Mouse (Mus musculus): ENCODE results near the gene Adamts15. TPM values are rescaled to one million over a fixed set of nuclear protein-coding genes. Genes with fewer than 3 reads are reported as not detected.

The Adamts15 gene
- total and polyA plus RNA-seq, 2 experiments from 2014 or later, result 2.5 to 10.9 TPM

- ATAC-seq (no peak), DNase-seq (no peak)
- no peaks in the 10 kb centered on the region for H3K36me3 ChIP-seq (ENCODE audit: insufficient read depth)
- H3K4me2 ChIP-seq (ENCODE audit: low read depth), result no peak overlapping the region
- H3K4me1 ChIP-seq (ENCODE audit: insufficient read depth), result no peaks in the 10 kb centered on the region
- no peaks in the 10 kb centered on the region for H3K27me3 ChIP-seq (ENCODE audit: insufficient read depth, low read length)
- H3K9ac ChIP-seq, result no peak overlapping the region
- no peaks in the 10 kb centered on the region for H3K9me3 ChIP-seq (ENCODE audit: low read length)
- no peak for TF ChIP-seq CTCF (IDR thresholded peaks at IDR 0.05; ENCODE audit: low read depth)
- H3K27ac ChIP-seq (ENCODE audit: low read depth, low read length), result no peak overlapping the region
- 92% methylated on average over 10 of the region's 10 CpGs for WGBS
- H3K4me3 ChIP-seq (ENCODE audit: low read depth, low read length), result no peak overlapping the region
Observed at GRCm38 (mm10) chr9:30905861-30906260, 16.4 kb downstream of the Adamts15 start.

DNA sequence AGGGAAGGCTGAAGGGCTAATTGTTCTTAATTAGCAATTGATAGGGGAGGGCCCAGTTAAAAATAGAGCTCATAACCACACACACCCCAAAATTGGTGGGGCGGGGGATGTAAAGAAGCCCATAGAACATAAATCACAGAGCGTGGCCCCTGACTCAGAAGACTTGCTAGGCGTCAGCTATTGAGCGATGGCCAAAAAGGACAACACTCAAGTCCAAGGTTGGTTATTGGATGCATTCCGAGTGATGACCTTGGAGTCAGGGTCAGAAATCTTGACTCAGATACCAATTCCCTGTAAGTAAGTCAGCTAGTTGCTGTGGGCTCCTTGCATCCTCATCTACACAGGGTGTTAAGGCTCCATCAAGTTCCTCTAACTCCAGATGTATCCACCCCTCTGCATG lies 19.0 kb downstream of the Adamts15 start:
- Histone ChIP-seq H3K4me2 (ENCODE audit: low read depth) (no peak overlapping the region), H3K27ac (ENCODE audit: low read depth, low read length) (no peak overlapping the region), H3K9ac (no peak overlapping the region), H3K27me3 (ENCODE audit: insufficient read depth, low read length) (no peaks in the 10 kb centered on the region), H3K4me3 (ENCODE audit: low read depth, low read length) (no peak overlapping the region), H3K4me1 (ENCODE audit: insufficient read depth) (no peaks in the 10 kb centered on the region), H3K9me3 (ENCODE audit: low read length) (no peaks in the 10 kb centered on the region), H3K36me3 (ENCODE audit: insufficient read depth) (no peaks in the 10 kb centered on the region)
- DNase-seq, result no peak
- no peak for TF ChIP-seq CTCF (IDR thresholded peaks at IDR 0.05; ENCODE audit: low read depth)
- WGBS, result 96% methylated on average over 5 of the region's 5 CpGs
- no peak for ATAC-seq

DNA sequence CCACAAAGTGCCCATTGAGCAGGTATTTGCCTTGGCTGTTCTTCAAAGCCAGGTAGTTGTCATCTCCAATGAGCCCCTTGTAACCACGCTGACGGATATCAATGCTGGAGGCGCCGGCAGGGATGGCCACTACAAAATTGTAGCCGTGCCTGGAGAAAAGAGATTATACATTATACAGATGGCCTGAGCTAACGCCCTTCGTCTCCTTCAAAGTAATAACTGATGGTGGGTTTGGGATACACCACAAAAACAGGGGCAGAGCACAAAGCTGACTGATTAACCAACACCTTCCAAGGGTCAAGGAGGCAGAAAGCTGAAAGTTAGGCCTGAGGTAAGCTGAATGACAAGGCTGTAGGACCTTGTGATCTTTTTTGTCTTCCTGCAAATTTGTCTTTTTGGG lies 19.6 kb downstream of the Adamts15 start:
- H3K4me2 ChIP-seq (ENCODE audit: low read depth), result no peak overlapping the region
- H3K4me3 ChIP-seq (ENCODE audit: low read depth, low read length), result no peak overlapping the region
- WGBS, result 97% methylated on average over 7 of the region's 7 CpGs
- no peaks in the 10 kb centered on the region for H3K4me1 ChIP-seq (ENCODE audit: insufficient read depth)
- no peaks in the 10 kb centered on the region for H3K36me3 ChIP-seq (ENCODE audit: insufficient read depth)
- TF ChIP-seq CTCF (IDR thresholded peaks at IDR 0.05; ENCODE audit: low read depth), result no peak
- DNase-seq (no peak), ATAC-seq (no peak)
- no peak overlapping the region for H3K27ac ChIP-seq (ENCODE audit: low read depth, low read length)
- H3K9me3 ChIP-seq (ENCODE audit: low read length), result no peaks in the 10 kb centered on the region
- H3K27me3 ChIP-seq (ENCODE audit: insufficient read depth, low read length), result no peaks in the 10 kb centered on the region
- H3K9ac ChIP-seq, result no peak overlapping the region

GRCm38 (mm10) chr9:30902152-30902551 lies 20.1 kb downstream of the Adamts15 start:
- ATAC-seq, result no peak
- no peak overlapping the region for H3K9ac ChIP-seq
- no peak for DNase-seq
- H3K36me3 ChIP-seq (ENCODE audit: insufficient read depth), result no peaks in the 10 kb centered on the region
- TF ChIP-seq CTCF (IDR thresholded peaks at IDR 0.05; ENCODE audit: low read depth), result no peak
- 95% methylated on average over 19 of the region's 19 CpGs for WGBS
- no peak overlapping the region for H3K27ac ChIP-seq (ENCODE audit: low read depth, low read length)
- H3K27me3 ChIP-seq (ENCODE audit: insufficient read depth, low read length), result no peaks in the 10 kb centered on the region
- H3K9me3 ChIP-seq (ENCODE audit: low read length), result no peaks in the 10 kb centered on the region
- H3K4me1 ChIP-seq (ENCODE audit: insufficient read depth), result no peaks in the 10 kb centered on the region
- no peak overlapping the region for H3K4me3 ChIP-seq (ENCODE audit: low read depth, low read length)
- no peak overlapping the region for H3K4me2 ChIP-seq (ENCODE audit: low read depth)

DNA sequence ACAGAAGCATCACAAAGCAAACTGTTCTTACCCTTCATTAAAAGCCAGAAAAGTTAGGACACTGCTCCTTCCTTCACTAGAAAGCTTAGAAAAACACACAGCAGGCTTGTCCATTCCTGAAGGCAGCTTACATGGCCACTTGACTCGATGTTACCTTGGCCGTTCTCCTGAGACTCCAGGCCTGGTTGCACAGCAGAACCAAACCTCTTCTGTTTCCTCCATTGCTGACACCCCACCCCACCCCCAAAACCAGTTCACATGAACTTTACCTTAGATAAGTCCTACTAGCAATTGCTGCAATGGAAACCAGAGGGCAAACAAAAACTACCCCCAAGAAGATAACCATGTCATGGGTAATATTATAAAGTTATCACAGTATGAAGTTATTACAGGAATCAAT lies 25.1 kb downstream of the Adamts15 start:
- Histone ChIP-seq H3K27me3 (ENCODE audit: insufficient read depth, low read length) (no peaks in the 10 kb centered on the region), H3K4me3 (ENCODE audit: low read depth, low read length) (no peak overlapping the region), H3K9me3 (ENCODE audit: low read length) (no peaks in the 10 kb centered on the region), H3K4me1 (ENCODE audit: insufficient read depth) (no peaks in the 10 kb centered on the region), H3K27ac (ENCODE audit: low read depth, low read length) (no peak overlapping the region), H3K9ac (no peak overlapping the region), H3K36me3 (ENCODE audit: insufficient read depth) (no peaks in the 10 kb centered on the region), H3K4me2 (ENCODE audit: low read depth) (no peak overlapping the region)
- no peak for DNase-seq
- WGBS, result 84% methylated on average over 2 of the region's 2 CpGs
- TF ChIP-seq CTCF (IDR thresholded peaks at IDR 0.05; ENCODE audit: low read depth), result no peak
- no peak for ATAC-seq

DNA sequence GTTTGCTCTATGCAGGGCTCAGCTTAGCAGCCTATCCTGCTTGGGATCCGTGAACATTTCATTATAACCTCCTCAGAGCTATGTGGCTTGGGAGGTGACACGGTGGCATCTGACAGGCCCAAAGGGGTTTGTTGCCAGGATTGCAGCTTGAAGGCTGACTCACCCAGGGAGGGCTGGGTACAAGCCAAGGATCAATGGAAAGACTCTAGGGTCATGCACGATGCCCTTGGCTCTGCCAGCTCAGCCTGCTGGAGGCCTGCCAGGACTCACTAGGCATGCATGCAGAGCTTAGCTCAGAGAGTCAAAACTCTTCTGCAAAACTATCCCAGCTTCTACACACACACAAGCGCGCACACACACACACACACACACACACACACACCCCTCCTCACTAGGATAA lies 25.5 kb downstream of the Adamts15 start:
- no peak overlapping the region for H3K9ac ChIP-seq
- TF ChIP-seq CTCF (IDR thresholded peaks at IDR 0.05; ENCODE audit: low read depth), result no peak
- H3K36me3 ChIP-seq (ENCODE audit: insufficient read depth), result no peaks in the 10 kb centered on the region
- no peak overlapping the region for H3K27ac ChIP-seq (ENCODE audit: low read depth, low read length)
- H3K4me3 ChIP-seq (ENCODE audit: low read depth, low read length), result no peak overlapping the region
- ATAC-seq (0 out of 2 replicates have a peak, but pooled peaks have one; percentile 10), DNase-seq (peak; percentile 51)
- no peaks in the 10 kb centered on the region for H3K9me3 ChIP-seq (ENCODE audit: low read length)
- no peaks in the 10 kb centered on the region for H3K4me1 ChIP-seq (ENCODE audit: insufficient read depth)
- H3K27me3 ChIP-seq (ENCODE audit: insufficient read depth, low read length), result no peaks in the 10 kb centered on the region
- no peak overlapping the region for H3K4me2 ChIP-seq (ENCODE audit: low read depth)
- WGBS, result 45% methylated on average over 5 of the region's 5 CpGs

- Histone ChIP-seq H3K27me3 (ENCODE audit: insufficient read depth, low read length) (no peaks in the 10 kb centered on the region), H3K9ac (no peak overlapping the region), H3K4me2 (ENCODE audit: low read depth) (no peak overlapping the region), H3K4me3 (ENCODE audit: low read depth, low read length) (no peak overlapping the region), H3K27ac (ENCODE audit: low read depth, low read length) (no peak overlapping the region), H3K4me1 (ENCODE audit: insufficient read depth) (no peaks in the 10 kb centered on the region), H3K36me3 (ENCODE audit: insufficient read depth) (no peaks in the 10 kb centered on the region), H3K9me3 (ENCODE audit: low read length) (no peaks in the 10 kb centered on the region)
- TF ChIP-seq CTCF (IDR thresholded peaks at IDR 0.05; ENCODE audit: low read depth), result no peak
- ATAC-seq (no peak), DNase-seq (no peak)
- WGBS, result 43% methylated on average over 3 of the region's 3 CpGs
Observed at GRCm38 (mm10) chr9:30895618-30896017, 26.6 kb downstream of the Adamts15 start.

GRCm38 (mm10) chr9:30886276-30886675 lies 36.0 kb downstream of the Adamts15 start:
- no peak overlapping the region for H3K27ac ChIP-seq (ENCODE audit: low read depth, low read length)
- TF ChIP-seq CTCF (IDR thresholded peaks at IDR 0.05; ENCODE audit: low read depth), result no peak
- H3K27me3 ChIP-seq (ENCODE audit: insufficient read depth, low read length), result no peaks in the 10 kb centered on the region
- H3K4me3 ChIP-seq (ENCODE audit: low read depth, low read length), result no peak overlapping the region
- DNase-seq (no peak), ATAC-seq (no peak)
- H3K36me3 ChIP-seq (ENCODE audit: insufficient read depth), result no peaks in the 10 kb centered on the region
- H3K9me3 ChIP-seq (ENCODE audit: low read length), result no peaks in the 10 kb centered on the region
- WGBS, result 94% methylated on average over 3 of the region's 3 CpGs
- H3K9ac ChIP-seq, result no peak overlapping the region
- H3K4me2 ChIP-seq (ENCODE audit: low read depth), result no peak overlapping the region
- no peaks in the 10 kb centered on the region for H3K4me1 ChIP-seq (ENCODE audit: insufficient read depth)

Data from forebrain, postnatal 0 days (tissue).